ENCODE assay signal across 8 mouse cellular contexts in the genomic region with DNA sequence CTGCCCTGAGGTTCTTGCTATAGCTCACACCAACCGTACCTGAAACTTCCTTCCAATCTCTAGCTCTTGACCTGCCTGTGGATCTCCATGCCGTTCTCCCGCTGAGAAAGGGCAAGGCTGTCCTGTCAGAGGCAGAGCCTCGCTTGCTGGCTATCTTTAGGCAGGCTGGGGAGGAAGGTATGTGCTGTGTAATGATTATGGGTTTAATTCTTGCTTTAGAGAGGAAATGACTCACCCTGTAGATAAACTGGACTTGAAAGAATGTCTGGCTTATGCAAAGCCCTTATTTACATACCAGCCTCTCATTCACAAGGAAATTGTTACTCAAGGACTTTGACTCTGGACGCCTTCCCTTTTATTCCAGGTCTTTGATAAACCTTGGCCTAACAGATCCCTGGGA.
DNase-seq lines count a peak whose midpoint lies in the region; ATAC-seq and TF ChIP-seq lines count a peak whose summit lies in the region.
"Had no signal": no experiment of that assay in that cellular context is flagged by ENCODE, and none has a peak within 500 bp of the region (broad histone marks: within the 10 kb centered on the region; RNA-seq: fewer than 3 reads in every experiment).

No protein-coding gene starts in this region.

- TF ChIP-seq CTCF in heart, postnatal 0 days (IDR thresholded peaks at IDR 0.05; ENCODE audit: low read depth): no peak

- WGBS in heart, postnatal 0 days: 2% methylated on average over 5 of the region's 5 CpGs

- no peak overlapping the region; the same call in 1 of the 2 replicates for H3K9ac ChIP-seq in heart, postnatal 0 days (replicated peaks; ENCODE audit: low read depth, low read length)

- DNase-seq in MN1 (ENCODE audit: low spot score): peak; percentile 64
- DNase-seq in heart, postnatal 0 days (ENCODE audit: low spot score): peak; percentile 86
- DNase-seq in lung, postnatal 25 days (ENCODE audit: low spot score): peak; percentile 80
- DNase-seq in left cerebral cortex, postnatal 10 days (ENCODE audit: extremely low spot score in 1 of 2, low spot score in 2 of 2): no peak
- DNase-seq in B cell, adult 2 months: no peak
- no peak for DNase-seq in left cerebral cortex, postnatal 36 days (ENCODE audit: low spot score in 2 of 2)
- DNase-seq: embryo, embryonic 11 days had no signal

- H3K27me3 ChIP-seq in heart, postnatal 0 days (ENCODE audit: control insufficient read depth, insufficient read depth, low read length): no peaks in the 10 kb centered on the region

- H3K4me2 ChIP-seq in heart, postnatal 0 days (ENCODE audit: low read depth, low read length): peak overlapping the region; percentile 43

- intact Hi-C loops in left cerebral cortex, postnatal 10 days (cut with DNase I): no loop called here
- intact Hi-C loops in left cerebral cortex, postnatal 36 days (cut with DNase I): no loop called here

- peaks cover 44% of the 10 kb centered on the region for H3K4me1 ChIP-seq in heart, postnatal 0 days (ENCODE audit: control insufficient read depth, insufficient read depth)

- no peaks in the 10 kb centered on the region for H3K36me3 ChIP-seq in heart, postnatal 0 days (replicated peaks; ENCODE audit: control insufficient read depth, insufficient read depth, low read length)

- H3K4me3 ChIP-seq in heart, postnatal 0 days (ENCODE audit: low read depth, low read length): no peak overlapping the region

- ATAC-seq in CD4-positive, CD25-positive, alpha-beta regulatory T cell, adult 4 months: peak; percentile 48
- peak; percentile 82 for ATAC-seq in heart, postnatal 0 days (ENCODE audit: insufficient read depth, low read depth)

- H3K27ac ChIP-seq in heart, postnatal 0 days (ENCODE audit: low read depth): peak overlapping the region; percentile 77

- no peaks in the 10 kb centered on the region for H3K9me3 ChIP-seq in heart, postnatal 0 days (replicated peaks; ENCODE audit: control insufficient read depth, low read length)

- no peak for TF ChIP-seq EP300 in heart, postnatal 0 days (IDR thresholded peaks at IDR 0.05; ENCODE audit: low read depth)

Comparison
In these comparisons a context has a peak if more than half of its experiments do, and no peak if none do; other contexts are left out.
1. DNase-seq: peak in MN1 (single experiment), heart, postnatal 0 days (single experiment) and lung, postnatal 25 days (single experiment); none in left cerebral cortex, postnatal 10 days (0 of 2), B cell, adult 2 months (0 of 2) and left cerebral cortex, postnatal 36 days (0 of 2).